Mouse (Mus musculus) ES-E14 (cell line): ENCODE measurements at regions not wholly inside any gene's neighbourhood (a gene's known extent, or its start where the extent isn't known, plus 50 kb on each side); places are given as distances from the start of the nearest gene placed in this dataset.

Experiments
- MAFK ChIP-seq: IDR thresholded peaks from 2 replicates; pipeline ENCODE4 v1.6.1; 2014; ENCODE audit warnings: mild to moderate bottlenecking, low read depth, low read length, inconsistent platforms; ENCODE audit not compliant: insufficient read depth
- ZC3H11A ChIP-seq: IDR thresholded peaks from 2 replicates; pipeline ENCODE4 v1.6.1; 2012; ENCODE audit warnings: low read depth, mild to moderate bottlenecking, inconsistent platforms, low read length, borderline replicate concordance

- no peak for TF ChIP-seq ZC3H11A
- no peak for TF ChIP-seq MAFK
Measured at GRCm38 (mm10) chr10:111782195-111782810, 190.2 kb upstream of the Krr1 start.
